Mouse (Mus musculus) heart, adult 2 months (tissue): ENCODE results near the gene Zfp119b. TPM values are rescaled to one million over a fixed set of nuclear protein-coding genes. Genes with fewer than 3 reads are reported as not detected.
"Not testable (repeated sequence)": the region's sequence is repeated elsewhere in the genome, so short reads cannot be mapped to it uniquely, and the experiment has no call there.

Experiments used
- DNase-seq, 2 experiments: peaks; one replicate each; pipeline ENCODE4 v3.0.0; 2021
- H3K27ac ChIP-seq: fragments of 200-600 bp; 2 replicates; pipeline ENCODE4 v1.8.1; 2022
- H3K27me3 ChIP-seq: fragments of 200-500 bp; 2 replicates; pipeline ENCODE4 v1.6.1; 2012; ENCODE audit warnings: mild to moderate bottlenecking, low read length, inconsistent platforms, mixed read lengths; ENCODE audit not compliant: control insufficient read depth, insufficient read depth
- H3K36me3 ChIP-seq: fragments of 200-500 bp; 2 replicates; pipeline ENCODE4 v1.6.1; 2012; ENCODE audit warnings: low read length, inconsistent platforms; ENCODE audit not compliant: control insufficient read depth, insufficient read depth
- H3K4me1 ChIP-seq: fragments of 200-500 bp; 2 replicates; pipeline ENCODE4 v1.6.1; 2011; ENCODE audit warnings: low read length; ENCODE audit not compliant: control insufficient read depth, insufficient read depth
- H3K4me3 ChIP-seq: fragments of 200-600 bp; 2 replicates; pipeline ENCODE4 v1.8.1; 2022
- H3K79me2 ChIP-seq: fragments of 200-500 bp; replicated peaks from 2 replicates; pipeline ENCODE4 v1.6.1; 2012; ENCODE audit warnings: mild to moderate bottlenecking, inconsistent platforms, low read length, moderate library complexity, mixed read lengths; ENCODE audit not compliant: control insufficient read depth, insufficient read depth
- H3K9ac ChIP-seq: fragments of 200-500 bp; 2 replicates; pipeline ENCODE4 v1.6.1; 2012; ENCODE audit warnings: low read depth, mild to moderate bottlenecking, control low read depth, inconsistent platforms, low read length, mixed read lengths
- CTCF ChIP-seq: fragments of 200-600 bp; IDR thresholded peaks from 2 replicates; pipeline ENCODE4 v1.8.1; 2022; ENCODE audit warnings: antibody characterized with exemption, mild to moderate bottlenecking, moderate library complexity
- EP300 ChIP-seq: fragments of 200-500 bp; IDR thresholded peaks from 2 replicates; pipeline ENCODE4 v1.6.1; 2011; ENCODE audit warnings: low read depth, low read length, control low read depth; ENCODE audit not compliant: insufficient read depth
- POLR2A ChIP-seq: fragments of 200-500 bp; IDR thresholded peaks from 2 replicates; pipeline ENCODE4 v1.6.1; 2011; ENCODE audit warnings: mild to moderate bottlenecking, low read depth, low read length, control low read depth; ENCODE audit not compliant: insufficient read depth
- WGBS: fragments of 180-500 bp; shearing (Covaris S2); methylation state at CpG from one replicate; pipeline ENCODE4 v1.1.7; 2018; 5-methylcytosine and 5-hydroxymethylcytosine counted together
- intact Hi-C: fragments of 180-260 bp; cut with DNase I; formaldehyde crosslinking; loops from one replicate; pipeline ENCODE4 v1.15.1; 2025
- polyA plus RNA-seq: library from polyadenylated mRNA; depleted of rRNA; stranded (reverse); fragments of >200 nt; gene quantifications from 2 replicates; pipeline ENCODE4 v1.2.3, GENCODE M21; 2012
- total RNA-seq, 2 experiments: library from RNA; stranded (reverse); gene quantifications; 2 replicates each; pipeline ENCODE4 v1.2.3; 2021

Gene Zfp119b
- total and polyA plus RNA-seq, 3 experiments, result 0.49 to 3.9 (median 2.5) TPM

GRCm38 (mm10) chr17:55948647-55949046 is 653 bp downstream of the Zfp119b start:
- Histone ChIP-seq H3K36me3 (no peaks in the 10 kb centered on the region), H3K9ac (no peak overlapping the region), H3K27ac (no peak overlapping the region), H3K4me3 (no peak overlapping the region), H3K27me3 (no peaks in the 10 kb centered on the region), H3K4me1 (peaks cover 1% of the 10 kb centered on the region; the same call in 1 of the 2 replicates), H3K79me2 (no peaks in the 10 kb centered on the region)
- TF ChIP-seq POLR2A, result no peak
- no peak for TF ChIP-seq EP300
- no peak for TF ChIP-seq CTCF
- intact Hi-C loops, result loop anchor here (5.0 kb wide), 1 partner anchor 56 kb away; the partner anchor contains the start of gene Zfp959
- 85% methylated on average over 4 of the region's 4 CpGs for WGBS
- no peak for DNase-seq

GRCm38 (mm10) chr17:55945696-55946095 is 3.6 kb downstream of the Zfp119b start:
- peak overlapping the region; percentile 73 for H3K9ac ChIP-seq
- intact Hi-C loops, result loop anchor here (2.0 to 5.0 kb wide), 2 partner anchors 13 to 53 kb away; partner anchors contain the start of genes Yju2 and Zfp959

DNA sequence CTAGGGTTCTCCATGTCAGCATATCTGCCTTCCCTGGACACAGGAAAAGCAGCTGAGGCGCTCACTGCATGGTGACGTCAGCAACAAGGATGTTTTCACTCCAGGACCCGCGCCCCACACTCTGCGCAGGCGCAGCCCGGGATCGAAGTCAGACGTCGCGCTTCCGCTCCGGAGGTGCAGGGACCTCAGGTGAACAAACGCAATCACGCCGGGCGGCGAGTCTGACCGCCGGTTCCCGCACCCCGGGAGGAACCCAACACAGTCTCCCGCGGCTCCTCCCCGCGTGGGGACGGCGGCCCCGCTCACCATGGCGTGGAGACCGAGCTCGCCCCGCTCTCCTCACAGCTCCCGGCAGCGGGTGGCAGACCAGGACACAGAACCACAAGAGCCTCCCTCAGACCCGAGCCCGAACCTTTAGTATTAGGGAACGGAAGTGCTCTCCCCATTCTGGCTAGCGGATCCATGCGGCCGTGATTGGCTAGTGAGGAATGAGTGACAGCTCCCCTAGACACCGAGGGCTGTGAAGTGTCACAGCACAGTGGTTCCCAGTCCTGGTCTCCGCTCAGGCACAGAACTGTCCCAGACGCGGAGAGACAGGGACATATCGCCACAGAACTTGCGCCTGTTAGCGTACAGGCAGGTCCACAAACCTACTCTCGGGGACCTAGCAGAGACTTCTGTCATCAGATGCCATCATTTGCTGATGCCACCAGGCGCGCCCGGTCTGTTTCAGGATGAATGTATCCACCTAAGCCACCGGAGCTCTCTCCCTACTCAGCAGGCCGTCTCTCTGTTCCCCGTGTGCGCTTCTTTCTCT is 4.2 kb downstream of the Zfp119b start:
- Histone ChIP-seq H3K4me3 (peak overlapping the region; percentile 64), H3K9ac (peak overlapping the region; percentile 84), H3K27ac (peak overlapping the region; percentile 94)
- not testable (repeated sequence) for H3K4me1 ChIP-seq, H3K27me3 ChIP-seq, H3K36me3 ChIP-seq, H3K79me2 ChIP-seq
- DNase-seq, result peak; percentile 92 to 95
- intact Hi-C loops, result loop anchor here (2.0 to 5.0 kb wide), 2 partner anchors 14 to 53 kb away; partner anchors contain the start of genes Yju2 and Zfp959
- WGBS, result under 1% methylated on average over 56 of the region's 56 CpGs
- TF ChIP-seq POLR2A, result peak; percentile 85
- 0 out of 2 replicates have a peak, but pooled peaks have one; percentile 19 for TF ChIP-seq EP300

More at GRCm38 (mm10) chr17:55945696-55946095, 3.6 kb downstream of the Zfp119b start:
- no peak for TF ChIP-seq EP300
- Histone ChIP-seq H3K4me1 (peaks cover 1% of the 10 kb centered on the region; the same call in 1 of the 2 replicates), H3K27me3 (no peaks in the 10 kb centered on the region), H3K4me3 (peak overlapping the region; percentile 64), H3K79me2 (no peaks in the 10 kb centered on the region; the same call in 1 of the 2 replicates), H3K27ac (peak overlapping the region; percentile 94), H3K36me3 (no peaks in the 10 kb centered on the region)
- peak in 1 of 2 experiments; percentile 17 for DNase-seq
- 22% methylated on average over 5 of the region's 5 CpGs for WGBS

DNA sequence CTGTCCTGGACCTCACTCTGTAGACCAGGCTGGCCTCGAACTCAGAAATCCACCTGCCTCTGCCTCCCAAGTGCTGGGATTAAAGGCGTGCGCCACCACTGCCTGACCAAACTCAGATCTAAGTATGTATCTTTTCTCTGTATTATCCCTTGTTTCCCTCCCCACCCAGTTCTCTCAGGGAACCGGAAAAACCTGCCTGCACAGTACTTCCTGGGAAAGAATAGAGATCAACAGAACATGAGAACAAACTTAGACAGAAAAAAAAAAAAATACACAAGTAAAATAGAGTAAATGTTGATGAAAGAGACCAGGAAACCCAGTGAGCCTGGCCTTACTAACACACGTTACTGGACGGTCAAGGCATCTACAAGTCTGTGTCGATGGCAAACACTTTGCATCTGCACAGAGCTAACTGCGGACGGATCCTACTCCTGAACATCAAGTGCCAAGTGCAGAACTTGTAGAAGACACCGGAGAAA is 4.9 kb downstream of the Zfp119b start:
- not testable (repeated sequence) for H3K79me2 ChIP-seq, H3K36me3 ChIP-seq, DNase-seq, H3K4me1 ChIP-seq, H3K27me3 ChIP-seq
- Histone ChIP-seq H3K27ac (peak overlapping the region; percentile 94), H3K4me3 (peak overlapping the region; percentile 64), H3K9ac (peak overlapping the region; percentile 69)
- 19% methylated on average over 10 of the region's 10 CpGs for WGBS
- intact Hi-C loops, result loop anchor here (2.0 kb wide), 1 partner anchor 14 kb away; the partner anchor contains the start of gene Yju2

DNA sequence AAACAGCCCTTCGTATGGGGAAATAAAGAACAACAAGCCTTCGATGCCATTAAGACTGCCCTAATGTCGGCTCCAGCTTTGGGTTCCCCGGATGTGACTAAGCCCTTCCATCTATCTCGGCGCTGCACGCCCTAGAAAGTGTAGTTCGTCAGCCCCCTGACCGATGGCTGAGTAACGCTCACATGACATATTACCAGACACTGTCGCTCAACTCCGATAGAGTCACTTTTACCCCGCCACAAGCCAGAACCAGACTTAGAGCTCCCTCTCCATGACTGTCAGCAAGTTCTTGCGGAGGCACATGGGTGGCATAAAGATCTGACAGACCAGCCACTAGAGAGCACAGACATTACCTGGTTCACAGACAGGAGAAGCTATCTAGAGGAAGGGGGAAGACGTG is 16.1 kb downstream of the Zfp119b start:
- no peak overlapping the region for H3K4me3 ChIP-seq
- intact Hi-C loops, result no loop called here

DNA sequence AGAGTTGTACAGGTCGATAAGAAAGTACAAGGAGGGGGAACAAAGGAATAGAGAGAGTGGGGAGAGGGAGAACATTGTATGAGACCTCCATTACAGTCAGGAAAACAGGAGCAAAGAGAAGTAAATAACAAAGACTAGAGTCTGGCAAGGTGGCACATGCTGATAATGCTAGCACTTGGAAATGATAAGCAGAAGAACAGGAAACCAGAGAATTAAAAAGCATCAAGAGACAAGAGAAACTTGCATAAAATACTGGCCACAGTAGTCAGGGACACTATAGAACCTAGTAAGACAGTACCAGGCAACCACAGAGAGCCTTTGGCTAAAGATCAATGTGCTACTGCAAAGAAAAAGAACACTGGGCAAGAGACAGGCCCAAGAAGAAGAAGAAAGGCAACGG is 16.7 kb downstream of the Zfp119b start:
- Histone ChIP-seq H3K27me3 (no peaks in the 10 kb centered on the region), H3K27ac (no peak overlapping the region), H3K4me3 (no peak overlapping the region; the same call in 1 of the 2 replicates), H3K9ac (no peak overlapping the region), H3K79me2 (no peaks in the 10 kb centered on the region), H3K36me3 (no peaks in the 10 kb centered on the region), H3K4me1 (peaks cover 1% of the 10 kb centered on the region)
- 51% methylated on average over 2 of the region's 2 CpGs for WGBS
- TF ChIP-seq EP300 (no peak), CTCF (no peak), POLR2A (no peak)
- DNase-seq, result no peak
- intact Hi-C loops, result no loop called here

More for the DNA sequence above, 16.1 kb downstream of the Zfp119b start:
- H3K36me3 ChIP-seq, result no peaks in the 10 kb centered on the region
- TF ChIP-seq POLR2A (no peak), EP300 (no peak), CTCF (no peak)
- no peak for DNase-seq
- H3K79me2 ChIP-seq, result no peaks in the 10 kb centered on the region
- no peak overlapping the region for H3K9ac ChIP-seq
- H3K27me3 ChIP-seq, result no peaks in the 10 kb centered on the region
- peaks cover 1% of the 10 kb centered on the region for H3K4me1 ChIP-seq
- H3K27ac ChIP-seq, result no peak overlapping the region
- 93% methylated on average over 15 of the region's 15 CpGs for WGBS
